ENCODE assay signal across 9 mouse cellular contexts in genomic region chr12:7990804-7991203, GRCm38 (mm10). TPM values are rescaled to one million over a fixed set of nuclear protein-coding genes. Genes with fewer than 3 reads are reported as not detected.
DNase-seq lines count a peak whose midpoint lies in the region; ATAC-seq and TF ChIP-seq lines count a peak whose summit lies in the region.
"Had no signal": no experiment of that assay in that cellular context is flagged by ENCODE, and none has a peak within 500 bp of the region (broad histone marks: within the 10 kb centered on the region; RNA-seq: fewer than 3 reads in every experiment).

No protein-coding gene starts in this region.

- peak; percentile 19 to 31 for DNase-seq in frontal cortex, postnatal 36 days (ENCODE audit: low spot score in 2 of 2)
- DNase-seq in frontal cortex, postnatal 25 days (ENCODE audit: low spot score in 2 of 2) = no peak
- peak; percentile 8 for DNase-seq in spleen, adult 12 weeks (ENCODE audit: low spot score)
- no peak for DNase-seq in spleen, postnatal 14 days (ENCODE audit: low spot score in 2 of 2)
- peak; percentile 32 for DNase-seq in cerebellum, adult 8-10 months
- peak; percentile 34 to 69 for DNase-seq in heart, postnatal 14 days
- peak; percentile 88 for DNase-seq in limb, embryonic 14.5 days (ENCODE audit: low spot score)
- peak; percentile 62 for DNase-seq in right cerebral cortex, postnatal 4 days

- no peak overlapping the region for H3K27ac ChIP-seq in limb, embryonic 14.5 days (replicated peaks; ENCODE audit: low read depth, low read length)

- intact Hi-C loops in heart, postnatal 14 days (cut with DNase I) = loop anchor here (1.0 to 5.0 kb wide), 2 partner anchors 241 to 315 kb away; no protein-coding TSS in a partner anchor

- H3K4me1 ChIP-seq in limb, embryonic 14.5 days (ENCODE audit: control insufficient read depth, insufficient read depth, low read length) = no peaks in the 10 kb centered on the region

- H3K4me3 ChIP-seq in limb, embryonic 14.5 days (replicated peaks; ENCODE audit: low read length) = no peak overlapping the region

- H3K36me3 ChIP-seq in limb, embryonic 14.5 days (ENCODE audit: control insufficient read depth, insufficient read depth, low read length) = no peaks in the 10 kb centered on the region

- H3K4me2 ChIP-seq in limb, embryonic 14.5 days (replicated peaks; ENCODE audit: low read depth, low read length, severe bottlenecking) = no peak overlapping the region

- no peak for TF ChIP-seq POLR2A in limb, embryonic 14.5 days (IDR thresholded peaks at IDR 0.05; ENCODE audit: borderline replicate concordance, extremely low read depth, insufficient read depth, insufficient read length)

- no peaks in the 10 kb centered on the region for H3K27me3 ChIP-seq in limb, embryonic 14.5 days (ENCODE audit: control insufficient read depth, insufficient read depth, low read length)

- no peaks in the 10 kb centered on the region for H3K9me3 ChIP-seq in limb, embryonic 14.5 days (ENCODE audit: control insufficient read depth, low read length)

- WGBS in limb, embryonic 14.5 days = 9% methylated on average over 3 of the region's 3 CpGs

- no peak for ATAC-seq in limb, embryonic 14.5 days (ENCODE audit: low FRiP score, low read depth)

- no peak overlapping the region for H3K9ac ChIP-seq in limb, embryonic 14.5 days (ENCODE audit: low read depth, low read length, severe bottlenecking)

RNA-seq across cellular contexts. Expression of gene Apob, which starts 13.4 kb away (rescaled TPM):
- under 1 TPM in 1 of 2 experiments, not detected in 1; 0.07 TPM for total RNA-seq in heart, postnatal 14 days (2021)
- 0.99 and 1.2 TPM in 2 replicates for polyA plus RNA-seq in limb, embryonic 14.5 days (2012; rRNA removed)
- polyA plus RNA-seq in limb, embryonic 14.5 days (2014; fragmentation: Nextera tagmentation; extraction: Ambion mirVana) = 0.01 TPM in 1 of 2 replicates, not detected in the other
- total RNA-seq: layer of hippocampus, adult 8-10 months had no signal

Comparison
In these comparisons a context has a peak if more than half of its experiments do, and no peak if none do; other contexts are left out.
1. DNase-seq: peak in frontal cortex, postnatal 36 days (2 of 2), spleen, adult 12 weeks (single experiment), cerebellum, adult 8-10 months (single experiment), heart, postnatal 14 days (2 of 2), limb, embryonic 14.5 days (single experiment) and right cerebral cortex, postnatal 4 days (single experiment); none in frontal cortex, postnatal 25 days (0 of 2) and spleen, postnatal 14 days (0 of 2).